Mouse (Mus musculus): ENCODE data around the gene Set. TPM values are rescaled to one million over a fixed set of nuclear protein-coding genes. Genes with fewer than 3 reads are reported as not detected.

Gene Set
- total and polyA plus RNA-seq, 2 experiments from 2014 or later: 190 to 345 TPM

DNA sequence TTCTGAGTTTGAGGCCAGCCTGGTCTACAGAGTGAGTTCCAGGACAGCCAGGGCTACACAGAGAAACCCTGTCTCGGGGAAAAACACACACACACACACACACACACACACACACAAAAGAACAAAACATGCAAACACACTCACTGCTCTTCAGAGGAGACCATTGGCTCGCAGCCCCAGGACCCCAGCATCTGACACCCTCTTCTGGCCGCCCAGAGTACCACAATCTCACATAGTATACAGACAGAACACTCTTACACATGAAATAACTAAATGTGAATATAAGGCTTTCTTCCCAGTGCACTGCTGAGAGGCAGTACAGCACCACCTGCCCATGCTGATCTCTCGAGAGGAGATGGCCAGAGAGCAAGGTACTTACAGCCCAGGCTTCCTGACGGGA, 12.6 kb upstream of the Set start:
- Histone ChIP-seq H3K4me3 (ENCODE audit: low read depth, low read length) (no peak overlapping the region), H3K4me2 (ENCODE audit: low read depth, low read length, poor library complexity, severe bottlenecking) (no peak overlapping the region), H3K27me3 (ENCODE audit: insufficient read depth, low read length) (no peaks in the 10 kb centered on the region), H3K27ac (ENCODE audit: low read depth, low read length) (no peak overlapping the region), H3K9ac (replicated peaks; ENCODE audit: low read length, poor library complexity, severe bottlenecking) (no peak overlapping the region), H3K36me3 (ENCODE audit: insufficient read depth, low read length) (peaks cover 9% of the 10 kb centered on the region; the same call in 1 of the 2 replicates), H3K9me3 (ENCODE audit: low read length) (no peaks in the 10 kb centered on the region), H3K4me1 (ENCODE audit: insufficient read depth, low read length) (no peaks in the 10 kb centered on the region)
- TF ChIP-seq CTCF (IDR thresholded peaks at IDR 0.05): no peak
- ATAC-seq (ENCODE audit: low FRiP score): no peak
- DNase-seq (ENCODE audit: low spot score): no peak
- 84% methylated on average over 5 of the region's 5 CpGs for WGBS

- DNase-seq (ENCODE audit: low spot score) (no peak), ATAC-seq (ENCODE audit: low FRiP score) (no peak)
- no peak overlapping the region for H3K4me3 ChIP-seq (ENCODE audit: low read depth, low read length)
- no peak overlapping the region for H3K27ac ChIP-seq (ENCODE audit: low read depth, low read length)
- no peaks in the 10 kb centered on the region for H3K9me3 ChIP-seq (ENCODE audit: low read length)
- no peak overlapping the region for H3K4me2 ChIP-seq (ENCODE audit: low read depth, low read length, poor library complexity, severe bottlenecking)
- no peak for TF ChIP-seq CTCF (IDR thresholded peaks at IDR 0.05)
- no peaks in the 10 kb centered on the region for H3K27me3 ChIP-seq (ENCODE audit: insufficient read depth, low read length)
- H3K4me1 ChIP-seq (ENCODE audit: insufficient read depth, low read length): no peaks in the 10 kb centered on the region
- WGBS: 94% methylated on average over 6 of the region's 6 CpGs
- no peak overlapping the region for H3K9ac ChIP-seq (replicated peaks; ENCODE audit: low read length, poor library complexity, severe bottlenecking)
- H3K36me3 ChIP-seq (ENCODE audit: insufficient read depth, low read length): peaks cover 5% of the 10 kb centered on the region; the same call in 1 of the 2 replicates
Observed at GRCm38 (mm10) chr2:30047127-30047526, 10.1 kb upstream of the Set start.

GRCm38 (mm10) chr2:30048101-30048501, 9.1 kb upstream of the Set start:
- peaks cover 5% of the 10 kb centered on the region; the same call in 1 of the 2 replicates for H3K36me3 ChIP-seq (ENCODE audit: insufficient read depth, low read length)
- no peaks in the 10 kb centered on the region for H3K9me3 ChIP-seq (ENCODE audit: low read length)
- no peaks in the 10 kb centered on the region for H3K4me1 ChIP-seq (ENCODE audit: insufficient read depth, low read length)
- peak overlapping the region; percentile 99 for H3K27ac ChIP-seq (ENCODE audit: low read depth, low read length)
- H3K4me3 ChIP-seq (ENCODE audit: low read depth, low read length): peak overlapping the region; percentile 73
- DNase-seq (ENCODE audit: low spot score) (no peak), ATAC-seq (ENCODE audit: low FRiP score) (no peak)
- peak overlapping the region; percentile 79 for H3K9ac ChIP-seq (replicated peaks; ENCODE audit: low read length, poor library complexity, severe bottlenecking)
- H3K4me2 ChIP-seq (ENCODE audit: low read depth, low read length, poor library complexity, severe bottlenecking): peak overlapping the region; percentile 65
- TF ChIP-seq CTCF (IDR thresholded peaks at IDR 0.05): no peak
- H3K27me3 ChIP-seq (ENCODE audit: insufficient read depth, low read length): no peaks in the 10 kb centered on the region
- whole genome bisulfite sequencing: 54% methylated on average over 11 of the region's 11 CpGs

DNA sequence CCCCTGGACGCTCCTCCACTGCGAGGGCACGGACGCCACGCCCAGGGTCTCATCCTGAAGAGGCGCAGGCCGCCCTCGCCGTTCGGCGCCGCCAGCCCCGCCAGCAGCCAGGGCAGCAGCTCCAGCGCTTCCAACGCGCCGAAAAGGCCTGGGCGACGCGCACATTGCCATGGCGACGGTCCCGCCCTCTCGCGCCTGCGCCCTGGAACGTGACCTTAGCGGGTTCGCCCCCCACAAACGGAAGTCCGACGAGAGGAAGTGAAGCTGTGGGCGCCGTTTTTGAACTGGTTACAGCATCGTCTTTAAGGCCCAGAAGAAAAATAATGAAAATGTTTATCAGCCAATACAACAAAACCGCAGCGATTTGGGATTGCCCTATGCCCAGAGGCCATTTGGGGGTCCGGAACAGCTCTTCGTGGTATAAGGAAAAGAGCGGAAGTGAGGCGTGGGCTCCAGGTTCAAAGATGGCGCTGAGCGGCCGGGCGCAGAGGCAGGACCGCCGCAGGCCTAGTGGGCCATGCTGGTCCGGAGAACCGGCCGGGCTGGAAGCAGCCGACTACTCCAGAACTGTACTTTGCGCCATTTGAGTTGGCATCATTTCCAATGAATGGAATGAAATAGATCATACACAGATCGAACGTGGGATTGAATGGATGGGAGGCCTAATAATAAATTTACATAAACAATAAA, 8.3 kb upstream of the Set start, which contains the start of gene Wdr34:
Gene Wdr34 (minus strand): TSS at position 183 of the 690 bp plus-strand sequence.
- H3K27me3 ChIP-seq (ENCODE audit: insufficient read depth, low read length): no peaks in the 10 kb centered on the region
- H3K27ac ChIP-seq (ENCODE audit: low read depth, low read length): peak within 1 kb of the TSS; percentile 99
- peak within 1 kb of the TSS; percentile 79 for H3K9ac ChIP-seq (replicated peaks; ENCODE audit: low read length, poor library complexity, severe bottlenecking)
- peak; percentile 97 for DNase-seq (ENCODE audit: low spot score)
- no peak for TF ChIP-seq CTCF (IDR thresholded peaks at IDR 0.05)
- H3K4me3 ChIP-seq (ENCODE audit: low read depth, low read length): peak within 1 kb of the TSS; percentile 73
- WGBS: under 1% methylated on average over 53 of the region's 54 CpGs
- peak; percentile 92 for ATAC-seq (ENCODE audit: low FRiP score)
- no peaks in the 10 kb centered on the region for H3K4me1 ChIP-seq (ENCODE audit: insufficient read depth, low read length)
- peak within 1 kb of the TSS; percentile 65 for H3K4me2 ChIP-seq (ENCODE audit: low read depth, low read length, poor library complexity, severe bottlenecking)
- H3K9me3 ChIP-seq (ENCODE audit: low read length): no peaks in the 10 kb centered on the region
- H3K36me3 ChIP-seq (ENCODE audit: insufficient read depth, low read length): peaks cover 5% of the 10 kb centered on the region; the same call in 1 of the 2 replicates

DNA sequence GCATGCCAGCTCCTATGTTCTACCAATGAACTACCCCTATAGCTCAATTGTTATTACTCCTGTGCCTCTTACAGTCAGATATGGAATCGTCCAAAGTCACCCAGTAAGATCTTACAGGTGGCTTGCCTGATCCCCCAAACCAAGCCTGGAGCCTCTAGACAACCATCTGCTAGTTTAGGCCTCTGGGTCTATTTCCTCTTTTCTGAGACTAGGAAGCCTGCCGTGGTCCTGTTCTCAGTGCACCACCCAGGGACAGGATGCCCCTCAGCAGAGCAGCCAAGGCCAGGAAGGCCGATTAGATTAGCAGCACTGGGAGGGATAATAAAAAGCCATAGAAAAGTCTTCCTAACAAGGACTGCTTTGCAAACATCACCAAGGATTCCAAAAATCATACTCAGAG, 7.3 kb upstream of the Set start:
- Histone ChIP-seq H3K9me3 (ENCODE audit: low read length) (no peaks in the 10 kb centered on the region), H3K27me3 (ENCODE audit: insufficient read depth, low read length) (no peaks in the 10 kb centered on the region), H3K4me3 (ENCODE audit: low read depth, low read length) (no peak overlapping the region), H3K4me2 (ENCODE audit: low read depth, low read length, poor library complexity, severe bottlenecking) (no peak overlapping the region), H3K9ac (replicated peaks; ENCODE audit: low read length, poor library complexity, severe bottlenecking) (no peak overlapping the region), H3K36me3 (ENCODE audit: insufficient read depth, low read length) (peaks cover 5% of the 10 kb centered on the region; the same call in 1 of the 2 replicates), H3K27ac (ENCODE audit: low read depth, low read length) (no peak overlapping the region; the same call in 1 of the 2 replicates), H3K4me1 (ENCODE audit: insufficient read depth, low read length) (no peaks in the 10 kb centered on the region)
- 83% methylated on average over 3 of the region's 3 CpGs for WGBS
- DNase-seq (ENCODE audit: low spot score) (no peak), ATAC-seq (ENCODE audit: low FRiP score) (no peak)
- TF ChIP-seq CTCF (IDR thresholded peaks at IDR 0.05): no peak

DNA sequence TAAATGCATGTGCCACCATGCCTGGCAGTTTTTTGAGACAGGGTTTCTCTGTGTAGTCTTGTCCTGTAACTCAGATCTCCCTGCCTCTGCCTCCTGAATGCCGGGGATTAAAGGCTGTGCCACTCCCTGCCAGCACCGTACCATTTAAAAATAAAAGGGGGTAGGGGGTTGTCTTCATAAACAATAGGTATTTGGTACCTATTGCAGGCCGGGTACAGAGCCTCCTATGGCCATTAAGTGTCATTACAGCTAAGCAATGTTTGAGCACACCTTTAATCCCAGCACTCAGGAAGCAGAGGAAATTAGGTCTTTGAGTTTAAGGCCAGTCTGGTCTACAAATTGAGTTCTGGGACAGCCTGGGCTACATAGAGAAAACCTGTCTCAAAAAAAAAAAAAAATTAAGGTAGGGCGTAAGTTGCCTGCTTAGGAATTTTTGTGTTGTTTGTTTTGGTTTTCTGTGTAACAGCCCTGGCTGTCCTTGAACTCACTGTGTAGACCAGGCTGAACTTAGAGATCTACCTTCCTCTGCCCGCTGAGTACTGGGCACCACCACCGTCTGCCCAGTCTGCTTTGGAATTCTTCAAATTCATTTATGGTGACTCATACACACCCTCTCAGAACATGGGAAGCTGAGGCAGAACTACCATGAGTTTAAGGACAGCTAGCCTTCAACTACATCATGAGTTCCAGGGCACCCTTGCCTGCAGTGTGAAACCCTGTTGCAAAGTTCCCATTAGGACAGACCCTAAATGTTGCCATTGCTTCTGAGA, 5.0 kb upstream of the Set start:
- no peak overlapping the region for H3K9ac ChIP-seq (replicated peaks; ENCODE audit: low read length, poor library complexity, severe bottlenecking)
- H3K27ac ChIP-seq (ENCODE audit: low read depth, low read length): no peak overlapping the region
- H3K27me3 ChIP-seq (ENCODE audit: insufficient read depth, low read length): no peaks in the 10 kb centered on the region
- H3K9me3 ChIP-seq (ENCODE audit: low read length): no peaks in the 10 kb centered on the region
- H3K36me3 ChIP-seq (ENCODE audit: insufficient read depth, low read length): no peaks in the 10 kb centered on the region
- TF ChIP-seq CTCF (IDR thresholded peaks at IDR 0.05): peak; percentile 68
- DNase-seq (ENCODE audit: low spot score): no peak
- H3K4me2 ChIP-seq (ENCODE audit: low read depth, low read length, poor library complexity, severe bottlenecking): no peak overlapping the region
- no peaks in the 10 kb centered on the region for H3K4me1 ChIP-seq (ENCODE audit: insufficient read depth, low read length)
- WGBS: 46% methylated on average over 6 of the region's 6 CpGs
- H3K4me3 ChIP-seq (ENCODE audit: low read depth, low read length): no peak overlapping the region
- no peak for ATAC-seq (ENCODE audit: low FRiP score)

Data from midbrain, postnatal 0 days (tissue).